Comparison of ENCODE assay signal across 26 mouse cellular contexts in the genomic region with DNA sequence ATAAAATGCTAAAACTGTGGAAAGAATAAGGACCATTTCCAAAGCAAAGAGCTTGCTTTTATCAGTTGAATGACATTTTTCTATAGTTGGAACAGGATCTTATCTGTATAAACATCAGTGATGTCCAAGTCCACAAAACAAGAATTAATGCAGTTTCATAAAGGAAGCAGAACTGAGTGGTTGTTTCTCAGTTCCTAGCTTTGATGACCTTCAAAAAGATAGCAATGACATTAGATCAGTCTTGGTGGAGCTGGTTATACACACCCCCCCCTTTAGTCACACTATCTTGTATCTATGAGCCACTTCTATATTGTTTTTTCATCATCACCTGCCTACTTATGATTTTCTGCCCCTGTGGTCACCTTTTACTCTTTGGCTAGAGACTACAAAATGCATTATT. TPM values are rescaled to one million over a fixed set of nuclear protein-coding genes. Genes with fewer than 3 reads are reported as not detected.
A peak's percentile ranks its signal among the peaks of the same experiment; 100 is the strongest.
DNase-seq lines count a peak whose midpoint lies in the region; ATAC-seq lines count a peak whose summit lies in the region.
"Had no signal": no experiment of that assay in that cellular context is flagged by ENCODE, and none has a peak within 500 bp of the region (broad histone marks: within the 10 kb centered on the region; RNA-seq: fewer than 3 reads in every experiment).

No protein-coding gene starts in this region.

- peak; percentile 53 for DNase-seq in splenic B cell, adult 2 months (ENCODE audit: low read depth, low spot score)
- no peak for DNase-seq in thymus, adult 18-20 months
- no peak for DNase-seq in lung, postnatal 10 days
- DNase-seq: adrenal gland, adult 8-10 months; adrenal gland, postnatal 14 days; adrenal gland, postnatal 36 days; B cell, adult 2 months; cerebellum, adult 11-12 months; cerebellum, adult 2 months; cerebellum, adult 9-10 months; cerebellum, postnatal 25 days; embryo, embryonic 11 days had no signal

- H3K36me3 ChIP-seq in splenic B cell, adult 2 months (ENCODE audit: control insufficient read depth, insufficient read depth, low read length, poor library complexity, severe bottlenecking) = 0 out of 2 replicates have a peak, but pooled peaks cover 4% of the 10 kb centered on the region
- H3K36me3 ChIP-seq: embryonic facial prominence, embryonic 13.5 days; embryonic facial prominence, embryonic 15.5 days; forebrain, embryonic 10.5 days; forebrain, embryonic 12.5 days; G1E had no signal

- H3K27me3 ChIP-seq in splenic B cell, adult 2 months (ENCODE audit: control insufficient read depth, insufficient read depth, low read length, poor library complexity, severe bottlenecking) = no peaks in the 10 kb centered on the region
- H3K27me3 ChIP-seq: CH12.LX; embryonic facial prominence, embryonic 13.5 days; embryonic facial prominence, embryonic 15.5 days; forebrain, embryonic 12.5 days; Patski had no signal

- 0 out of 2 replicates have a peak, but pooled peaks have one; percentile 25 for ATAC-seq in common myeloid progenitor, adult 5-6 weeks (replicated peaks; ENCODE audit: low read depth, poor library complexity, severe bottlenecking)
- ATAC-seq in megakaryocyte, adult 5-6 weeks (ENCODE audit: poor library complexity, severe bottlenecking) = peak; percentile 48; the same call in 1 of the 2 replicates
- ATAC-seq: activated CD4-positive, CD25-positive, alpha-beta regulatory T cell, adult 4 months; CD4-positive, CD25-positive, alpha-beta regulatory T cell, adult 4 months; forebrain, embryonic 14.5 days; forebrain, embryonic 16.5 days; Patski had no signal

RNA-seq across cellular contexts. Expression of a gene that starts 14.3 kb away (rescaled TPM):
- not detected in 2 replicates for total RNA-seq in common myeloid progenitor, adult 5-6 weeks (2017)
- 1.8 and 2.3 TPM in 2 replicates for total RNA-seq in megakaryocyte, adult 5-6 weeks (2015)
- 1.1 and 1.9 TPM in 2 replicates for total RNA-seq in megakaryocyte, adult 5-6 weeks (2017)
- total RNA-seq: adrenal gland, adult 18-20 months; adrenal gland, postnatal 36 days had no signal

RNA-seq across cellular contexts. Expression of a gene that starts 30.6 kb away (rescaled TPM):
- total RNA-seq in common myeloid progenitor, adult 5-6 weeks (2017) = 0.27 and 0.92 TPM in 2 replicates
- 13.1 and 17.8 TPM in 2 replicates for total RNA-seq in megakaryocyte, adult 5-6 weeks (2015)
- total RNA-seq in megakaryocyte, adult 5-6 weeks (2017) = 2.4 and 3.1 TPM in 2 replicates
- total RNA-seq: CH12.LX had no signal
